Mouse (Mus musculus) embryonic fibroblast, embryonic 13.5 days (primary cell): ENCODE data around the gene Fam219b.

Source experiments
- CTCF ChIP-seq: IDR thresholded peaks from 2 replicates; pipeline ENCODE4 v1.5.1; 2011; ENCODE audit warnings: mild to moderate bottlenecking, control low read depth, low read length, moderate library complexity, borderline replicate concordance; ENCODE audit not compliant: insufficient read depth
- POLR2A ChIP-seq: IDR thresholded peaks from 2 replicates; pipeline ENCODE4 v1.6.1; 2011; ENCODE audit warnings: low read depth, mild to moderate bottlenecking, control low read depth, low read length, moderate library complexity

DNA sequence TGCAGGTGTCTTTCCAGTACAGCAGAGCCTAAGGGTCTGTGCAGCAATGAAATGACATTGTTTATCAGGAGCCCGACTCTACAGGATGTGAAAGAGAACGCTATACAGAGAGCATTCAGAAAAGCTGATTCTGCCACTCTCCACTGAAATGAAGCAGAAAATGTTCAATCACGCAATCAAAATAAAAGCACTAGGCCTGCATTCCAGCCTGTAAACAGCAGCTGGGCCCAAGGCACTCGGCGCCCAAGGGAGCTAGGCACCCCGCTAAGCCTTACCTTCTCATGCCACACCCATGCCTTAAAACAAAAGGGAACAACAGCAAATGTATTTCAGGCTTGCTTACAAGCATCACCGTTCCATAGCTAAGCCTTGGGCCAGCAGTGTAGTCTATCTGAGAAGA, 38.8 kb upstream of the Fam219b start:
- TF ChIP-seq POLR2A (no peak), CTCF (no peak)
